Mouse (Mus musculus) forebrain, embryonic 13.5 days (tissue): ENCODE results near the gene Ldhal6b. TPM values are rescaled to one million over a fixed set of nuclear protein-coding genes. Genes with fewer than 3 reads are reported as not detected.
"Not testable (repeated sequence)": the region's sequence is repeated elsewhere in the genome, so short reads cannot be mapped to it uniquely, and the experiment has no call there.

Experiments used
- ATAC-seq: fragments of 200-750 bp; cut with Nextera tagmentation; 2 replicates; pipeline ENCODE4 v1.8.0; 2017
- H3K27ac ChIP-seq: fragments of 300-500 bp; sonication (generic); 2 replicates; pipeline ENCODE4 v1.5.1; 2015; ENCODE audit warnings: inconsistent platforms, mild to moderate bottlenecking, moderate library complexity
- H3K27me3 ChIP-seq: fragments of 300-500 bp; sonication (generic); 2 replicates; pipeline ENCODE4 v1.6.1; 2015; ENCODE audit warnings: mild to moderate bottlenecking, inconsistent platforms
- H3K36me3 ChIP-seq: fragments of 300-500 bp; sonication (generic); 2 replicates; pipeline ENCODE4 v1.6.1; 2015; ENCODE audit warnings: mild to moderate bottlenecking, inconsistent platforms; ENCODE audit not compliant: poor library complexity, severe bottlenecking
- H3K4me1 ChIP-seq: fragments of 300-500 bp; sonication (generic); 2 replicates; pipeline ENCODE4 v1.6.1; 2015; ENCODE audit warnings: inconsistent platforms
- H3K4me2 ChIP-seq: fragments of 300-500 bp; sonication (generic); 2 replicates; pipeline ENCODE4 v1.6.1; 2015; ENCODE audit warnings: inconsistent platforms, mild to moderate bottlenecking, moderate library complexity
- H3K4me3 ChIP-seq: fragments of 300-500 bp; sonication (generic); 2 replicates; pipeline ENCODE4 v1.5.1; 2015; ENCODE audit warnings: mild to moderate bottlenecking, inconsistent platforms
- H3K9ac ChIP-seq: fragments of 300-500 bp; sonication (generic); 2 replicates; pipeline ENCODE4 v1.6.1; 2015; ENCODE audit warnings: mild to moderate bottlenecking, inconsistent platforms
- H3K9me3 ChIP-seq: fragments of 300-500 bp; sonication (generic); replicated peaks from 2 replicates; pipeline ENCODE4 v1.6.1; 2016; ENCODE audit warnings: inconsistent platforms
- WGBS: fragments of 180-500 bp; shearing (Covaris S2); methylation state at CpG from one replicate; pipeline ENCODE4 v1.1.7; 2015; 5-methylcytosine and 5-hydroxymethylcytosine counted together
- polyA plus RNA-seq: library from polyadenylated mRNA; unstranded; fragments of >200 nt; fragmentation: Nextera tagmentation; extraction: Ambion mirVana; gene quantifications from 2 replicates; pipeline ENCODE4 v1.2.1, GENCODE M21; 2015

Gene Ldhal6b
- polyA plus RNA-seq = 0.11 TPM in 1 of 2 replicates, not detected in the other

DNA sequence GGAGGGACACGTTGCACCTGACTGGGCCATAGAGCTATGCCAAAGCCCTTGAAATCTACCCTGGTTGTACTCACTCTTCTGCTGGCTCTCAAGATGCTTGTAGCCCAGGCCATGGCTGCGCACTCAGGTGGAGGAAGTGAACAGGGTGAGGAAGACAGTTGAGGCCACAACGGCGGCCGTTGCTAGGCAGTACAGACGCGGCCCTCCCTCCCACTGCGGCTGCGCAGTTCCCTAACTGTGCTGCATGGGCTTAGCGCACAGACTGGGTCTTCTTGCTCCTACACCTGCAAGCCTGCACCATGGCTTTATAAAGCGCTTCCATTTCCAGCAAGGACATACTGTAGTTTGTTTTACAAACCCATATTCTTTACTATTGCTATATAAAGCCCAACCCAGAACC, at the start of gene Ldhal6b:
Gene Ldhal6b (minus strand): TSS at position 223 of the 400 bp plus-strand sequence.
- WGBS = 94% methylated on average over 11 of the region's 11 CpGs
- H3K4me1 ChIP-seq = no peaks in the 10 kb centered on the region
- H3K9me3 ChIP-seq = no peaks in the 10 kb centered on the region
- H3K4me3 ChIP-seq = no peak within 1 kb of the TSS
- H3K27me3 ChIP-seq = no peaks in the 10 kb centered on the region
- peaks cover 26% of the 10 kb centered on the region for H3K36me3 ChIP-seq
- H3K4me2 ChIP-seq = no peak within 1 kb of the TSS
- no peak for ATAC-seq
- H3K27ac ChIP-seq = no peak within 1 kb of the TSS
- H3K9ac ChIP-seq = no peak within 1 kb of the TSS

DNA sequence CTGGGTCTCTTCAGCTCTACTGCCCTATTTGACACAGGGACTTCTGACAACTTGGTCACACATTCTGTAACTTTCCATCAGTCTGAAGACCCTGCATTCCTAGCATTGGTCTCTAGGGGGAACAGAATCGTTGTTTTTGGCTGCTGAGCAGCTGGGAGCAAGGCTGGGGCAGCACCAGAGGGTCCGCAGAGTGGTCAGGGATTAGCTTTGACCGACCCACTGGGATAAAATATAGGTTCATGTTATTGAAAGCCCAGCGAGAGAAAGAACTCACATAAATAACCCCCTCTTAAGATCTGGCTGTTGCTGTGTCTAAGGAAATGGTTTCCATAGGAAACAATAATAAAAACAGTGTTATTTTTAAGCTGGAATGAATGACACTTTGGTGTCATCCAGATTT, 48.6 kb upstream of the Ldhal6b start:
- Histone ChIP-seq H3K4me3 (no peak overlapping the region), H3K27me3 (no peaks in the 10 kb centered on the region), H3K36me3 (no peaks in the 10 kb centered on the region), H3K27ac (no peak overlapping the region), H3K9me3 (no peaks in the 10 kb centered on the region), H3K4me2 (no peak overlapping the region), H3K9ac (no peak overlapping the region), H3K4me1 (no peaks in the 10 kb centered on the region)
- ATAC-seq = no peak
- 51% methylated on average over 4 of the region's 4 CpGs for WGBS

DNA sequence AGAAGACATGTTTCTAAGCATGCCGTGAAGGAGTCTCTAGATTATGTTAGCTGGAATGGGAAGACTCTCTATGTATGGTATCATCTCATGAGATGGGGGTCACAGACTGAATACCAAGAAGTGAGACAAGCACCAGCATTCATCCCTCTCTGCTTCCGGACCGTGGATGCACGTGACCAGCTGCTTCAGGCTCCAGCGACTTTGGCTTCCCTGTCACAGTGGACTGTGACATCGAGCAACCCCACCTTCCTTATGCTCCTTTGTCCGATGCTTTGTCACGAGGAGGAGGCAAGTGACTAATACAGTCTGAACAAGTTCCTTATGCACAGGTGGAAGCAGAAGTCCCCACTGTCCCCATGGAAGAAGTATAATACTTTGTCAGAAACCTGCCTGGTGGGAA, 48.2 kb upstream of the Ldhal6b start:
- H3K4me2 ChIP-seq = no peak overlapping the region
- no peak for ATAC-seq
- no peak overlapping the region for H3K27ac ChIP-seq
- no peaks in the 10 kb centered on the region for H3K4me1 ChIP-seq
- H3K9ac ChIP-seq = no peak overlapping the region
- no peaks in the 10 kb centered on the region for H3K27me3 ChIP-seq
- H3K4me3 ChIP-seq = no peak overlapping the region
- H3K36me3 ChIP-seq = no peaks in the 10 kb centered on the region
- no peaks in the 10 kb centered on the region for H3K9me3 ChIP-seq
- 86% methylated on average over 8 of the region's 8 CpGs for WGBS

DNA sequence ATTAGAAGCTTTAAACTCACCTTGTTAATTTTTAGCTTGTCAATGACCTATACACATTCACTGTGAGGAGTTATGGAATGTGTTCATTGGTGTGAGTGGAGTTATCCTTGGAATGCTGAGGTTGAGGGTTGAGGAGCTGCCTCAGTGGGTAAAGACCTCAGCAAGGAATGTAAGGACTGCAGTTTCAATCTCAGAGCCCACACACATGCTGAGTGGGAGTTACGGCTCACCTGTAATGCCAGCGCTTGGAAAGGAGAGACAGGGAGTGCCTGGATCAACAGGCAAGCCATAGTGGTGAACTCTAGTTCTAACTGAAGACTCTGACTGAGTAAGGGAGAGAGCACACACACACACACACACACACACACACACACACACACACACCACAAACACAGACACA, 45.3 kb upstream of the Ldhal6b start:
- Histone ChIP-seq H3K9ac (no peak overlapping the region), H3K4me1 (no peaks in the 10 kb centered on the region), H3K4me3 (no peak overlapping the region), H3K27ac (no peak overlapping the region), H3K9me3 (no peaks in the 10 kb centered on the region), H3K36me3 (no peaks in the 10 kb centered on the region), H3K4me2 (no peak overlapping the region), H3K27me3 (no peaks in the 10 kb centered on the region)
- 88% methylated on average over 2 of the region's 2 CpGs for WGBS
- ATAC-seq = no peak

DNA sequence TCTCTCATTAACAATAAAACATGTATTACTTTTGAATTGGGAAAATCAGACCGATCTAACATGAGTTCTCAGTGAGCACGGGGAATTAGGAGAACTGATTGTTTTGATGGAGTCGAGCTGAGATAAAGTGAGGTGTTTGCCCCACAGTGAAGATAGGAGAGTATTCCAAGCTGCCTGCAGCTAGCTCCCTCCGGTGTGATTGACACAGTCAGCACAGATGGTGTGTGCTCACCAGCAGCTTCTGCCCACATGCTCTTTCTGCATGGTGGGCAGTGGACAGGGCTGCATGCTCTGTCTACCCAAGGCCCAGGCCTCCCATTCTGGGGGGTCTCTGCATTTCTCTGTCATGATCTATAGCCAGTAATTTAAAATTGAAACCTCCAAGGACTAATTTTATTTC, 35.1 kb upstream of the Ldhal6b start:
- WGBS = 84% methylated on average over 4 of the region's 4 CpGs
- no peaks in the 10 kb centered on the region for H3K4me1 ChIP-seq
- H3K9ac ChIP-seq = 0 out of 2 replicates have a peak overlapping the region, but pooled peaks have one; percentile 16
- no peaks in the 10 kb centered on the region for H3K27me3 ChIP-seq
- H3K27ac ChIP-seq = no peak overlapping the region
- H3K4me3 ChIP-seq = no peak overlapping the region
- no peak overlapping the region for H3K4me2 ChIP-seq
- H3K9me3 ChIP-seq = no peaks in the 10 kb centered on the region
- no peak for ATAC-seq
- H3K36me3 ChIP-seq = no peaks in the 10 kb centered on the region

DNA sequence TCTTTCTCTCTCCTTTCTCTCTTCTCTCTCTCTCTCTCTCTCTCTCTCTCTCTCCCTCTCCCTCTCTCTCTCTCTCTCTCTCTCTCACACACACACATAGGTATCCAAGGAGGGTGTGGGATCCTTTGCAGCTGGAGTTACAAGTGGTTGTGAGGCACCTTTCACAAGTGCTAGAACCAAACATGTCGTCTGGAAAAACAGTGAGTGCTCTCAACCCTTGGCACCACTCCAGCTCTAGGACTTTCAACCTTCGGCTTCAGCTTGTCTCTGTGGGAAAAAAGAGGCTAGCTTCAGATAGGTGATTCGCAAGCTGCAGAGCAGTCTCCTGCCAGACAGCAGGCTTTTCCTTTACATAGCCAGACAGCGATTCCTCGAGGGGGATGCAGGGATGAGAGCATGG, 25.2 kb upstream of the Ldhal6b start:
- Histone ChIP-seq H3K9ac (no peak overlapping the region), H3K4me2 (no peak overlapping the region), H3K36me3 (no peaks in the 10 kb centered on the region), H3K9me3 (no peaks in the 10 kb centered on the region), H3K27ac (no peak overlapping the region), H3K27me3 (peaks cover 8% of the 10 kb centered on the region; the same call in 1 of the 2 replicates), H3K4me3 (no peak overlapping the region), H3K4me1 (peaks cover 14% of the 10 kb centered on the region)
- no peak for ATAC-seq
- WGBS = 53% methylated on average over 5 of the region's 5 CpGs

DNA sequence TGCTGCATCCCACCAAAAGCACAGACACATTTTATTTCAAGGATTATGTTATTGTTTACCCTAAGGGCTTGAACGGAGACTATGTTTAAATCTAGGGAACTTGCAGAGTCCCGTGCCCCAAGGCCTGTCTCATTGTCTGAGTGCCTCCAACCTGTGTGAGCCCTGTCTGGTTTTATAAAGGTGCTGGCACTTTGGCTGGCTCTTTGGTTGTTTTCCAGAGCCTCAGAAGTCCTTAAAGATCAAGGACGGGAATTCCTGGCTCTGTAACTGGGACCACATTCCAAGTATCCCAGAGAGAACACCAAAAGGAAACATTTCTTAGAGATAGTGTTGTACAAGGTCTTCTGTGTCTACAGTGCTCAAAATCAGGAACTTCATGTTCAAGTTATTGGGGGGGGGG, 24.7 kb upstream of the Ldhal6b start:
- no peaks in the 10 kb centered on the region for H3K9me3 ChIP-seq
- no peak overlapping the region for H3K27ac ChIP-seq
- no peak overlapping the region for H3K9ac ChIP-seq
- no peak overlapping the region for H3K4me2 ChIP-seq
- H3K4me1 ChIP-seq = peaks cover 17% of the 10 kb centered on the region
- no peaks in the 10 kb centered on the region for H3K36me3 ChIP-seq
- no peak overlapping the region for H3K4me3 ChIP-seq
- no peak for ATAC-seq
- peaks cover 6% of the 10 kb centered on the region; the same call in 1 of the 2 replicates for H3K27me3 ChIP-seq
- 71% methylated on average over 3 of the region's 3 CpGs for WGBS

DNA sequence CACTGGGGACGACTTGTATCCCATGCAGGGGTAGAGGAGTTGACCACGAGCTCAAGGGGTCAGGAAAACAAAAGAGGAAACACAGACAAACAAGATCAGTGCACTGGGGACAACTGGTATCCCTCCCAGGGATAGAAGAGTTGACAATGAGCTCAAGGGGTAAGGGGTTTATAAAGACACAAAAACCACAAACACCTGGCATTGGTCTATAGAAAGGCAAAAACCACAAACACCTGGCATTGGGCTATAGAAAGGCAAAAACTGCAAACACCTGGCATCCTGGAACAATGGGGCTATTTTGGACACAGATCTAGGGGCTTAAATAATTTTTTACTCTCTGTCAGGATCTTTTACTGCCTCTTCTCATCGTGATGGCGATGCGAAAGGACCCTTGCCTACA, 23.8 kb upstream of the Ldhal6b start:
- not testable (repeated sequence) for H3K4me3 ChIP-seq, H3K9me3 ChIP-seq, H3K27me3 ChIP-seq, H3K9ac ChIP-seq, H3K4me2 ChIP-seq, ATAC-seq, H3K27ac ChIP-seq, H3K36me3 ChIP-seq
- 81% methylated on average over 5 of the region's 5 CpGs for WGBS
- peaks cover 24% of the 10 kb centered on the region for H3K4me1 ChIP-seq

DNA sequence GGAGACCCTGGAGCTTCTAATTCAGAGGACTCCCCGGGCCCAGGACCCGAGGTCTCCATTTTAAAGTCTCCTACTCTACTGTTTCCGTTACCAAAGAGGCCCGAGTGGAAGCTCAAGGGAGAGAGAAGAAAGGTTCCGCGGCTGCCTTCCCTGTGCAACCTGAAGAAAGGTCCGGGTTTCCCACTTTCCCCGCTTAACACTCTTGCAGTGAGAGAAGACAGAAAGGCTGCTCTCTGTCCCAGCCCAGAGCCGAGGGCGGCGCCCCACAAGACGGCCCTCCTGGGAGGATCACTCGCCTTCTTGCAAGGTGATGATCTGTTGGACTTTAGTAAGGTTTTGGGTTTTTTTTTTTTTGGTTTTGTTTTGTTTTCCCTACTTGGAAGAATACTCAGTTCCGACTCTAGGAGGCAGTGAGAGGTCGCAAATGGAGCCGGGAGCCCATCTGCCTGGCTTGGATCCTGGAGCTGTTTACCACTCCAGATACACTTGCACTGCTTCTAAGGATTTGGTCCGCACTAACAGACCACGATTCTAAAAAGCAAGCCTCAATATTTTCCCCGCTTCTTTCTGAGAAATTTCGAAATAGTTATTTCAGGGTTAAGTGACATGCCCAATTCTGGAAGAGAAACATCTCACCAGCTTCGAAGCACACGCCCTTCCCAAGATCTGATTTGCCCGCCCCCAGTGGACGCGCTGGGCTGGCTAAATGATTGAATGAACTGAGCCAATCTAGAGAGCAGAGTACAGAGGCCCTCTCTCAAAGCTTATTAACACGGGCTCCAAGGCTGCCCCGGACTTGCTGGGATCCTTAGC, 21.8 kb upstream of the Ldhal6b start, which contains the start of gene Tmem242:
Gene Tmem242 (minus strand): TSS at position 101 of the 813 bp plus-strand sequence.
- H3K4me3 ChIP-seq = peak within 1 kb of the TSS; percentile 66
- peaks cover 24% of the 10 kb centered on the region for H3K4me1 ChIP-seq
- H3K9me3 ChIP-seq = no peaks in the 10 kb centered on the region
- no peaks in the 10 kb centered on the region for H3K36me3 ChIP-seq
- peak within 1 kb of the TSS; percentile 59 for H3K27ac ChIP-seq
- peak within 1 kb of the TSS; percentile 85 for H3K4me2 ChIP-seq
- no peaks in the 10 kb centered on the region for H3K27me3 ChIP-seq
- peak; percentile 90 for ATAC-seq
- peak within 1 kb of the TSS; percentile 76 for H3K9ac ChIP-seq
- WGBS = under 1% methylated on average over 27 of the region's 27 CpGs

DNA sequence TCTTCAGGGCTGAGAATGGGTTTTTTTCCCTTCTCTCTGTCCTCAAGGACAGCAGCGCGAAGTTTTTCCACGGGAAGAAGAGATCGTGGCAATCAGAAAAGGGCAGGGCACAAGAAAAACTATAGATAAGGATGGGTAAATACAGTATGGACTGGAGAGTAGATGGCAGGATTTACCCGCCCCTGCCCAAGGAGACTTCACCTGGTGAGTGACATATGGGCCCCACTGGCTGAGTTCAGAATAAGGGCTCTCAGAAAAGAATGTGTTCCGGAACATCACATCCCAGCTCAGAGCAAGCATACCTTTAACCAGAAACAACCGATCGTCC, 21.2 kb upstream of the Ldhal6b start:
- WGBS = under 1% methylated on average over 8 of the region's 8 CpGs
- Histone ChIP-seq H3K27ac (0 out of 2 replicates have a peak overlapping the region, but pooled peaks have one; percentile 49), H3K9ac (peak overlapping the region; percentile 76), H3K9me3 (no peaks in the 10 kb centered on the region), H3K36me3 (0 out of 2 replicates have a peak, but pooled peaks cover 3% of the 10 kb centered on the region), H3K4me3 (peak overlapping the region; percentile 66), H3K4me1 (peaks cover 24% of the 10 kb centered on the region), H3K27me3 (no peaks in the 10 kb centered on the region), H3K4me2 (peak overlapping the region; percentile 85)
- no peak; the same call in 1 of the 2 replicates for ATAC-seq

DNA sequence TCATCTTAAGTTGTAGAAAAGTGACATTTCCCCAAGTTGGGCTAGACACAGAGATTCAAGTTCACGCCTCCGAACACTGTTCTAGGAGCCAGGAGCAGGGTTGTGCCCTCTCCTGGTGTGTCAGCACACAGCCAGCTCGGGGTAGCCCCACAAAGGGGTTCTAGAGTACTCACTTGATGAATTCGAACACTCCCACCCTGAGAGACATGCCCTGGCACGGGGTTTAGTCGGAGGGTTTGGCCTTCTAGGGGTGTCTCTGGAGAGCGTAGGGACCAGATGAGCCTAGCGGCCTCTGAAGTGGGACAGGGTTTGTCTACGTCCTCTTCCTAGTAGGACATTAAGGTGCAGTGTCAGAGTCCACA, 11.2 kb upstream of the Ldhal6b start:
- Histone ChIP-seq H3K4me1 (no peaks in the 10 kb centered on the region), H3K36me3 (peaks cover 33% of the 10 kb centered on the region), H3K4me3 (no peak overlapping the region), H3K9ac (no peak overlapping the region), H3K27me3 (no peaks in the 10 kb centered on the region), H3K4me2 (no peak overlapping the region), H3K27ac (peak overlapping the region; percentile 55; the same call in 1 of the 2 replicates), H3K9me3 (no peaks in the 10 kb centered on the region)
- WGBS = 80% methylated on average over 9 of the region's 9 CpGs
- ATAC-seq = no peak; the same call in 1 of the 2 replicates

DNA sequence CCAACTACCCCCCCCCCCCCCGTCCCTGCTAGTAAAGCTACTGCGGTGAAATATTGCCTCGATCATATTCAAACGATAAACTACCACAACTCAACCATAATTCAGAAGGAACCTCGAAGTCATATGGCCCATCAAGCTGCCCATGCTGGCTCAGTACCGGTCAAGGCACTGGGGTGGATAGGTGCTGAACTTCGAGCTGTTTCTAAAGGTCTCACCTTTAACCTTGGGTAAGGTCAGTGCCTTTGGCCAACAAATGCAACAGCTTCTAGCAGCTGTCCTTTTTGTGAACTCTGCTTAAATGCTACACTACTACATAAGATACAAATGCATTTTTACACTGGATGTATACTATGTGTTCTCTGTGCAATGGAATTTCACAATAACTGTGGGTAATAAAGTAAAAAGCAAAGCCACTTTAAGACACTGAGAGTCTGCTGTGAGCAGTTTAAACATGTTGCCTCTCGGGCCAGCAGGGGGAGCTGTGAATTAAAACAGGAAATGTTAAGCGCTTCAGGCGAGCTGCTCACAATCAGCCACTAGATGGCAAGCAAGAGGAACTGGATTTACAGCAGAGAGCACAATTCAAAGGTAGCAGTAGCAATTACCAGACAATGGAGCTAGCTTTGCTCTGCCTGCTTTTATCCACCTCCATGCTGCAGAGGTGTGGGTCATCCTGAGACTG, 10.7 kb upstream of the Ldhal6b start:
- no peak overlapping the region for H3K9ac ChIP-seq
- H3K4me3 ChIP-seq = no peak overlapping the region
- H3K27me3 ChIP-seq = no peaks in the 10 kb centered on the region
- no peak overlapping the region for H3K4me2 ChIP-seq
- peak overlapping the region; percentile 55; the same call in 1 of the 2 replicates for H3K27ac ChIP-seq
- H3K9me3 ChIP-seq = no peaks in the 10 kb centered on the region
- peak; percentile 79 for ATAC-seq
- peaks cover 33% of the 10 kb centered on the region for H3K36me3 ChIP-seq
- 61% methylated on average over 10 of the region's 10 CpGs for WGBS
- H3K4me1 ChIP-seq = no peaks in the 10 kb centered on the region
